Mouse (Mus musculus) thymus, adult 2 months (tissue): ENCODE data around the gene Zbtb9. TPM values are rescaled to one million over a fixed set of nuclear protein-coding genes. Genes with fewer than 3 reads are reported as not detected.

Experiments
- DNase-seq: peaks from one replicate; pipeline ENCODE4 v3.0.0; 2021
- H3K27ac ChIP-seq: fragments of 200-500 bp; 2 replicates; pipeline ENCODE4 v1.5.1; 2012; ENCODE audit warnings: low read length, control low read depth; ENCODE audit not compliant: control insufficient read depth, insufficient read depth
- H3K27me3 ChIP-seq: fragments of 200-500 bp; 2 replicates; pipeline ENCODE4 v1.6.1; 2012; ENCODE audit warnings: mild to moderate bottlenecking, low read length, moderate library complexity, mixed read lengths; ENCODE audit not compliant: control insufficient read depth, insufficient read depth
- H3K36me3 ChIP-seq: fragments of 200-500 bp; 2 replicates; pipeline ENCODE4 v1.6.1; 2012; ENCODE audit warnings: mild to moderate bottlenecking, low read length, moderate library complexity; ENCODE audit not compliant: control insufficient read depth, insufficient read depth
- H3K4me1 ChIP-seq: fragments of 200-500 bp; replicated peaks from 2 replicates; pipeline ENCODE4 v1.6.1; 2012; ENCODE audit warnings: low read length; ENCODE audit not compliant: control insufficient read depth, insufficient read depth
- H3K4me3 ChIP-seq: fragments of 200-500 bp; 2 replicates; pipeline ENCODE4 v1.5.1; 2012; ENCODE audit warnings: mild to moderate bottlenecking, low read length, control low read depth, moderate library complexity; ENCODE audit not compliant: control insufficient read depth, insufficient read depth
- CTCF ChIP-seq: fragments of 200-500 bp; IDR thresholded peaks from 2 replicates; pipeline ENCODE4 v1.5.1; 2012; ENCODE audit warnings: mild to moderate bottlenecking, control low read depth, low read length, moderate library complexity, borderline replicate concordance; ENCODE audit not compliant: control insufficient read depth, poor library complexity, insufficient read depth; ENCODE audit errors: extremely low read depth
- POLR2A ChIP-seq: fragments of 200-500 bp; IDR thresholded peaks from 2 replicates; pipeline ENCODE4 v1.6.1; 2012; ENCODE audit warnings: mild to moderate bottlenecking, low read length, control low read depth, moderate library complexity; ENCODE audit not compliant: control insufficient read depth, poor library complexity, insufficient read depth; ENCODE audit errors: extremely low read depth
- WGBS: fragments of 180-500 bp; shearing (Covaris S2); methylation state at CpG from one replicate; pipeline ENCODE4 v1.1.7; 2018; 5-methylcytosine and 5-hydroxymethylcytosine counted together
- polyA plus RNA-seq: library from polyadenylated mRNA; depleted of rRNA; stranded (reverse); fragments of >200 nt; gene quantifications from 2 replicates; pipeline ENCODE4 v1.2.3, GENCODE M21; 2012

Zbtb9 gene
- polyA plus RNA-seq, 1 experiment, result 54.6 TPM

DNA sequence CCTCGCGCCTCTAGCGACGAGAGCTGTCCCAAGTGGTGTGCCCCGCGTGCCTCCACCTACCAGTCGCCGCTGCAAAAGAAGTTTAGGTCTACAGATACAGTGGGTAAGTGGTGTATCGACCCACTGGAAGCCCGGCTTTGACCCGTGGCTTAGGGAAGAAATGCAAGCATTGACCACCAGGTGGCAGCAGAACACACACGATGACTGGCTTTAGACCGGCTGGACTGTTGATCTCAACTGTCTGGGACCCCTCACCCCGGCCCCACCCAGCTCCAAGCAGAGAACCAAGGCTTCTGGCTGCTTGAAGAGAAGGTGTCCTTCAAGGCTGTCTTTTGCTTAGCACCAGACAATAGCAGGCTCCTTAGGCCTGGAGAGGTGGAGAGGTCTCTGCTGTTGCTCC is 59.9 kb downstream of the Zbtb9 start:
- peaks cover 4% of the 10 kb centered on the region for H3K4me1 ChIP-seq
- 1% methylated on average over 14 of the region's 14 CpGs for WGBS
- H3K4me3 ChIP-seq, result no peak overlapping the region
- DNase-seq, result peak; percentile 73
- no peaks in the 10 kb centered on the region for H3K36me3 ChIP-seq
- no peaks in the 10 kb centered on the region for H3K27me3 ChIP-seq
- no peak overlapping the region for H3K27ac ChIP-seq
- TF ChIP-seq POLR2A (no peak), CTCF (peak; percentile 88)

DNA sequence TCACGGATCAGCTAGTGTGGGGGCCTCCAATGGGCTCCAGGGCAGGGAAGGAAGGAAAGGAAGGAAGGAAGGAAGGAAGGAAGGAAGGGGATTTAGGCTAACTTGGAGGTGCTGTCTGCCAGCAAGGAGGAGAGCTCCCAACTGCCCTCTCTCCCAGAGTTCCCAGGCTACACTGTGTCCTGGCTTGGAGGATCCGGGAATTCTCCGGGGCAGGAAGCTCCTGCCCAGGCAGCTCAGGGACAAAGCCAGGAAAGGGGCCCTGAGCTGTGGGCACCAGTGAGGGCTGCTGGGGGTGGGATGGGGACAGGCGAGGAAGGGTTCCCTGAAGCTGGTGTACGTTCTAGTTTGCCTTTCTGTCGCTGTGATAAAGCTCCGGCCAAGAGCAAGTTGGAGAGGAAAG is 63.5 kb downstream of the Zbtb9 start:
- Histone ChIP-seq H3K4me1 (peaks cover 23% of the 10 kb centered on the region), H3K27me3 (no peaks in the 10 kb centered on the region), H3K36me3 (no peaks in the 10 kb centered on the region), H3K4me3 (no peak overlapping the region), H3K27ac (no peak overlapping the region)
- no peak for TF ChIP-seq CTCF
- no peak for TF ChIP-seq POLR2A
- no peak for DNase-seq
- 89% methylated on average over 7 of the region's 7 CpGs for WGBS

DNA sequence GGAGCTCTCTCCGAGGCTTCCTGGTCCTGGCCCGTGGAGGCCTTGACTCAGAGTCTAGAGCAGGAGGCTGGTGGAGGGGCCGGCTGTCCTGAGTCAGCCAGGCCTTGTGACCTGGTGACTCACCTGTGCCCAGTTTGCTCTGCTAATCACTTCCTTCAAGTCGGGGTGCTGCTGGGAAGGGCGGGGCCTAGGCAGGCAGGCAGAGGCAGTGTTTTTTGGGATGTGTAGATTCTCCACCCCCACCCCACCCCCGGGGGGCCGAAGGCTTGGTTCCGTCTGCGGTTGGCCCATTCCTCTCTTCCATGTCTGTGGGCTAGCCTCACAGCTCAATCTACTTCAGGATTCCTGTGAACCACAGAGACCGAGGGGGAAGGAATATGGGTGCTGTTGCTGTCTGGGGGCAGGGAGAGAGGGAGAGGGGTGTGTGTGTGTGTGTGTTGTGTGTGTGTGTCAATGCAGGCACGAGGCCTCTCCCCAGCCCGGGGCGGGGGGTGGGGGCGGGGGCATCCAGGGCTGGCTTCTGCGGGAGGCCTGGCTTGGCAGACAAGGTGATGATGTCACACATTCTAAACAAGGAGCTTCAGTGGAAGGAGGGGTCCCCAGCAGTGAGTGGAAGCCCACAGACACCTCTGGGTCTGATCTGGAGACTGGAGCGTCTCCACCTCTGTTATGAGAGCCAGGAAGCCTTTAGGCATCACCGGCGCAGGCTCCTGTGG is 65.5 kb downstream of the Zbtb9 start:
- H3K27me3 ChIP-seq, result no peaks in the 10 kb centered on the region

DNA sequence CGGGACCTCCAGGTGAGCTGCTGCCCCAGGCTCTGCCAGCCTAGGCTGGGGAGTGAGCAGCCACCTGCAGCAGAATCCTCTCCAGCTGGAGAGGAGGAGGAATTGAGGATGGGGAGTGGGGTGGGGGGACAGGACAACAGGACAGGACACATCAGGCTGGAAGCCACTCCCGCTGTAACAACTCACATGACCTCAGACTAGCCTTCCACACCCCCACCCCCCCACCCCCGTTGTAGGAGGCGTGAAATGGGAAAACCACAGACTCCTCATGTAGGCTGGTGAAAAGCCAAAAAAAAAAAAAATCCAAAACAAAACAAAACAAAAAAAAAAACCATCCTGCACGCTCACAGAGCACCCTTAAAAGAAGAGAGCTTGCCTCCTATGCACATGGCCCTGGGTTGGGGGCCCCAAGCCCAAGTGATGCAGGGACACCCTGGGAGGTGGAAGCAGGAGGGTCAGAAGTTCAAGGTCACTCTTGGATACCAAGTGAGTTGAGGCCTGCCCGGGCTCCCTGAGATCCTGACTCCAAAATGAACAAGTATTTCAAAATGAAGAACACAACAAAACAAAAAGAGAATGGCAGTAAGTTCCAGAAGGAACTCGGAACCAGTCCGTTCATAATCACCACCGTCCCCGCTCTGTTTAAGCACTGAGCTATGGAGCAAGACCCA is 66.6 kb downstream of the Zbtb9 start:
- H3K27ac ChIP-seq, result no peak overlapping the region
- H3K4me1 ChIP-seq, result peaks cover 47% of the 10 kb centered on the region
- H3K4me3 ChIP-seq, result no peak overlapping the region; the same call in 1 of the 2 replicates
- TF ChIP-seq POLR2A, result no peak
- no peak for TF ChIP-seq CTCF
- no peaks in the 10 kb centered on the region for H3K27me3 ChIP-seq
- DNase-seq, result no peak
- 67% methylated on average over 10 of the region's 10 CpGs for WGBS
- H3K36me3 ChIP-seq, result no peaks in the 10 kb centered on the region

More for the DNA sequence above, 65.5 kb downstream of the Zbtb9 start:
- Histone ChIP-seq H3K4me1 (peaks cover 39% of the 10 kb centered on the region), H3K27ac (no peak overlapping the region), H3K36me3 (no peaks in the 10 kb centered on the region), H3K4me3 (no peak overlapping the region)
- WGBS, result 84% methylated on average over 18 of the region's 18 CpGs
- no peak for TF ChIP-seq CTCF
- no peak for TF ChIP-seq POLR2A
- no peak for DNase-seq

DNA sequence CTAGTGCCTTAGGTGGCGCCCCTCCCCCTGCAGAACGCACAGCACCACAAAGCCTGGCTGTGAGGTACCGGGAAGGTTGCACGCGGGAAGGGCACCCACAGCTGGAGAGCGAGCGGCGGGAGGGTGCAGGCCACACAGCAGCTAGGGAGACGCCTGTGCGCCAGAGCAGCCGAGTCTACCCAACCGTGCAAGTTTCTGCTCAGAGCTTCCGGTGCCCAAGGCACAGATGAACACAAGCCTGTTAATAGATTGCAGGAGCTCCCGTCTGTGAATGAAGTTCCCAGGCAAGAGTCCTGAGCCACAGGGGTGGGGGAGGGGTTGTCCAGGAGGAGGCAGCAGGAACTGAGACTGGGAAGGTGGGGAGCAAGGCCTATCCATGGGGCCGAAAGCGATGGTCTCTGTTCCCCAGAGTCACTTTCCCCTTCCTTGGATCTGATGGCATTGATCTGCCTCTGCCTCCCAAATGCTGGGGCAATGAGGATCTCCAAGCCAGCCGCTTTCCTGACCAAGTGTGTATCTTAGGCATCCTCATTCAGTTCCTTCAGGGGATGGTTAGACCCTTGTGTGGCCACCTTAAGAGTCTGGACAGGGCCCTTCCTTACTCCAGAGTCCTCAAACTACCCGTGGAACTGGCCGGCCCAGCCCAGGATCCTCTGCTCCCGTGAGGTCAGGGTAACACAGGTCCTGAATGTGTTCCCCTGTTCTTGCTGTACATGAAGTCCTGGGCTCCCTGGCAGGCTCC is 67.5 kb downstream of the Zbtb9 start:
- Histone ChIP-seq H3K36me3 (no peaks in the 10 kb centered on the region), H3K27me3 (no peaks in the 10 kb centered on the region), H3K27ac (no peak overlapping the region; the same call in 1 of the 2 replicates), H3K4me3 (peak overlapping the region; percentile 17), H3K4me1 (peaks cover 47% of the 10 kb centered on the region)
- TF ChIP-seq CTCF (no peak), POLR2A (no peak)
- peak; percentile 37 for DNase-seq
- WGBS, result 30% methylated on average over 20 of the region's 20 CpGs

DNA sequence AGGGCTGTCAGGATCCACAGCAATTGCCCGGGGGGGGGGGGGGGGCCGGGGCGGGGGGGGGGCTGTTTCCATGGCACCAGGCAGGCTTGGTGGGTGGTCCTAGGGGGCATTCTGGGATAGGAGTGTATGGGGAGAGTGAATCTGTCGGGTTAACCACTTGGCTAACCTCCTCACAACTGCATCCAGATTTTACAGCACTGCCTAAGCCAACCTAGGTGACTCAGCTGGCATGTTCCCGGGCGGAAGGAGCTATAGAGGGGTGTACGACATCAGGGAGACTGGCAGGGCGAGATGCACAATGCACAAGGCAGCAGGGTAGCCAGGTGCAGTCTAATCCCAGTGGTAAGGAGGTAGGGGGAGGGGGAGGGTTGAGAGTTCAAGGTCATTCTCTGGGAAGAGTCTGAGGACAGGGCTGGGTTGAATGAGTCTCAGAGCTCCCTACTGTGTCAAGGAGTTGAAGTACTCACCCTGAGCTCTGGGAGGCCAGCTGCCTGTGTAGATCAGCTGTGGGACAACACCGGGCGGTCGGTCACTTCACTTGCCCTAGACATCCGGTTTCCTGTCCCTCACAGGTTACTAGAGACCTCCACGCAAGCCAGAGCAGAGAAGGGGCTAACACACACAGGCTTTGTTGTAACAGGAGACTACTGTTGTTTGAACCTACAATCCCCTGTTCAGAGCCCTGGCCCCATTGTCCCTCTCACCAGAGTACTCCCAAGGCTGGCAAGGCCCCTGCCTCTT is 68.2 kb downstream of the Zbtb9 start:
- Histone ChIP-seq H3K4me3 (no peak overlapping the region), H3K27ac (no peak overlapping the region), H3K27me3 (no peaks in the 10 kb centered on the region), H3K4me1 (peaks cover 47% of the 10 kb centered on the region), H3K36me3 (no peaks in the 10 kb centered on the region)
- DNase-seq, result no peak
- no peak for TF ChIP-seq CTCF
- no peak for TF ChIP-seq POLR2A
- 87% methylated on average over 10 of the region's 13 CpGs for WGBS
